Mouse (Mus musculus) left cerebral cortex, adult 8-10 months (tissue): ENCODE measurements around the gene Sbk1. TPM values are rescaled to one million over a fixed set of nuclear protein-coding genes. Genes with fewer than 3 reads are reported as not detected.
"Not testable (repeated sequence)": the region's sequence is repeated elsewhere in the genome, so short reads cannot be mapped to it uniquely, and the experiment has no call there.

Experiments
- DNase-seq, 2 experiments: peaks; one replicate each; pipeline ENCODE4 v3.0.0; 2022; ENCODE audit warnings: low spot score in 2 of 2
- total RNA-seq, 4 experiments: library from RNA; stranded (reverse); gene quantifications; 2 replicates each; pipeline ENCODE4 v1.2.4; 2022

Gene Sbk1
- total RNA-seq, 4 experiments from 2014 or later: 50.0 to 62.1 (median 56.5) TPM

DNA sequence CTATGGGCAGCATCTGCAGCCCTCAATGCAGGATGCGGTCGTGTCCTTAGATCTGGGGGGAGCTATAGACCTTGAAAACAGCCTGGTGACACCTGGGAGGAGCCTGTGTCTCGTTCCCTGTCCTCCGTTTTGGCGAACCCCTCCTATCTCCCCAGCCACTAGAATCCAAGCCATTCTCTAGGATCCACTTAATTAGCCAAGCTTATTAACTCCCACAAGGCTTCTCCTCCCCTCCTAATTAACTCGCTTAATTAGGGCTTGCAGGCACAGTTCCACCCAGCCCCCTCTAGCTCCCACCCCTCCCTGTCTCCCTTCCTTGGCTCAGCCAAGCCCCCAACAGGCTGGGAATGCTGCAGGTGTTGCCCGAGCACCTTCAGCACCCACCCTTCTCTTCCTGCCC is 8.5 kb upstream of the Sbk1 start:
- no peak for DNase-seq

DNA sequence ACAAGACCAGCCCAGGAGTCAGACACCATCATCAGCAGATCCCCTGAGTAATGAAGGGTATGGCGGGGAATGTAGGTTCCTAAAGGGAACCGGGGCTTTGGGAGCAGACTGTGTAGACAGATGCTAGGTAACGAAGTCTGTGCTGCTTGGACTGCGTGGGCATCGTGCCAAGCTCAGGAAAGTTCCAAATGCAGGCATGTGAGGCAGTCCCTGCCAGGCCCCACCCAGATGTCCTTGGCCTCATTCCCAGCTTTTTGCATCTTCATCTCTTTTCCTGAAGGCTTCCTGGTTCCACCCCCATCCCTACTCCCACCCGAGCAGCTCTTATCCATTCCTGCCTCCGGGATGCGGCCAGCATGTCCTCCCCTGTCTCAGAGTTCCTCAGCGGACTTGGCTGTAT is 6.5 kb upstream of the Sbk1 start:
- DNase-seq: peak; percentile 75 to 92

DNA sequence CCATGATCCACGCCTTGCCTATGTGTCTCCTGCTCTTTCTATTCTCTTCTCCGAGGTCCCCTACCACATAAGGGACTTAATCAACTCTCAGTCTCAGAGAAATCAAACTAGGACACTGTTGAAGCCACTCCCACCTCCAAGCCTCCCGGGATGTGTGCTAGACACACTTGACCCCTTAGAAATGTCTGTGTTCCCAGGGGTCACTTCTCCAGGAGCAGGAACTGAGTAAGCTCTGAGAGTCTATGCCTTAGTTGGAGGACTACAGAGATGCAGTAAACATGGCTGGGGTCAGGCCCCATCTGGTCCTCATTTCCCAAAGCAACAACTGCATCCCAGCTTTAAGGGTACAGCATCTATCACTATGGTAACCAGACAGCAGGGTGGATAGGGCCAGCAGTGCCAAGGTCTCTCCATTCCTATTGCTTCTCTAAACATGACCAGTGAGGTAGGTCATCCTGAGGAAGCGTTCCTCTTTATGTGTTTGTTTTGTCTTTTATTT is 6.0 kb upstream of the Sbk1 start:
- DNase-seq: no peak

DNA sequence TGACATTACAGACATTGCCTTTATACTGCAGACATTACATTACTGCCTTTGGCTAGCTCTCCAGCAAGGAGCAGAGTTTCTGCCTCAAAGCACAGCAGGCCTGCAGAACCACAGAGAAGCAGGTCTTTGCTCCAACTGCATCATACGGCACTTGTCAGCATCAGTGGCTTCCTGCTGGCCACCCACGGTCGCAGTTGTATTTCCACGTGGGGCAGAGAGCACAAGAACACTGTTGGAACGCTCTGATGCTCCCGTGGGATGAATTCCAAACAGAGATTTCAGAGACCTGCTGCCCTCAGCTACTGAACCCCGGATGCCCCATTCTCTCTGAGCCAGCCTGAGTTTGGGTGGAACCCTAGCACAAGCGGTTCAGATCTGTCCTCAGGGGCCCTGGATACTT is 4.8 kb upstream of the Sbk1 start:
- no peak for DNase-seq

DNA sequence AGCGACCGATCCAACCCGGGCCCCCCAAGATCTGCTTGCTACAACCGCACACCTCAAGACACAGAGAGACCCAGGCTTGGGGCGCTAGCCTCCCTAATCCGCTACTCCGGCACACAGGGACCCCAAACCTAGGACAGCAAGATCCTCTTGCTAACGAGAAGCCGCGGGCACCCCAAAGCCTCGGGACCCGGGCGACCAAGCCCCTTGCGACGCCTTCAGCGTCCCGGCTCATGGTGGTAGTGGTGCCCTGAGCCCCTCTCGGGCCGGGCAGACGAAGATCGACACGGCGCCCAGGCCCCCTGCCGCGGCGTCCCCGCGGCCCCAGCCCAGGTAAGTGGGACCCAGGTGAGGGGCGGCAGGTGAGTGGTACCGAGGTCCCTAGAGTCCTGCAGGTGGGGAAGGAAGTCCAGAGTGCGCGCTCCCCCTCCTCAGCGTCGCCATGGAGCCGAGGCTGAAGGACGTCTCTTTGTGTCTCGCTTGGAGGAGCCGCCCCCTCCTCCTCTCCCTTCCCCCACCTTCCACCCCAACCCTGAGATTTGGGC is 422 bp downstream of the Sbk1 start:
- DNase-seq: no peak

DNA sequence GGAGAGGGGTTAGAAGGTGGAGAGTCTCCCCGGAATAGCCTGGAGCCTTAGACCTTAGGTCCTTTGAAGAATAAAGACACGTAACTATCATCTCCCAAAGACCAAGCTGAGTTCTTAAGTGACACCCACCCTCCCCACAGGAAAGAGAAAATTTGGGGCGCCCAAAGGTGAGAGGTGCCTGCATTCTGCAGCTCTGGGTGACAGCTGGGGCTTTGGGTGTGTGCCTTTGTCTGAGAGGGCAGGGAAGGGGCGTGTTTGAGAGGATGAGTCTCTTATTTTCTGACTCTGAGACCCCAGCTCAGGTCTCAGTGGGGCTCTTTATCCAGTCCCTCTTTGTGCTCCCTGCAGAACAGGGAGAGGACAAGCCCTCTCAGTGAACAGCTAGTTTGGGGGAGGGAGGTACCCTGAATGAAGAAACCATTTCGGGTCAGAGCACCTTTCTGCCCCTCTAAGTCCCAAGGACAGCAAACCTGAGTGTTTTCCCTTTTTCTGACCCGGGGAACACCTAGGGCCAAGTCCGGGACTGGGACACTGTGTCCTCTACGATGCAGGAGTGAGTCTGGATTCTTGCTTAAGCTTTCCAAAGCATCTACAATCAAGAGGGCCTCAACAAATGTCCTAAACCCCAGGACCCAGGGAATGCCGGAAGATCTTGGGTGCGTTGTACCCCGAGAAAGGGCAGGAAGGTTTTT is 1.1 kb downstream of the Sbk1 start:
- DNase-seq: no peak

DNA sequence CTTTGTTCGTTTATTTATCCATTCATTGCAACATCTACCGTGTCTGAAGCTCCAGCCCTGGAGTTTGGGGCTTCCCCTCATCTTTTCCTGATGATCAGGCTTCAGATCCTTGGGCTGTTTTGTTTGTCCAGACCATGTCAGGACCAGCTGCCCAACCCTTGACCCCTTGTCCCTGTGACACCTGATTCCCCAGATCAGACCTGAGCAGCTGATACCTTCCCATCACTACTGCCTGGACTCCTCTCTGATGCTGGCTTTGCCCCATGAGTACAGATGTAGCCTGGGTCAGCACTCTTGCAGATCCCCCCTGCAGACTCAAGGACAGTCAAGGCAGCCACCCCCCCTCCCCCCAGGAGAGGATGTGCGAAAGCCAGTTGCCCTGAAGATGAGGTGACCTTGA is 1.7 kb downstream of the Sbk1 start:
- DNase-seq: no peak

DNA sequence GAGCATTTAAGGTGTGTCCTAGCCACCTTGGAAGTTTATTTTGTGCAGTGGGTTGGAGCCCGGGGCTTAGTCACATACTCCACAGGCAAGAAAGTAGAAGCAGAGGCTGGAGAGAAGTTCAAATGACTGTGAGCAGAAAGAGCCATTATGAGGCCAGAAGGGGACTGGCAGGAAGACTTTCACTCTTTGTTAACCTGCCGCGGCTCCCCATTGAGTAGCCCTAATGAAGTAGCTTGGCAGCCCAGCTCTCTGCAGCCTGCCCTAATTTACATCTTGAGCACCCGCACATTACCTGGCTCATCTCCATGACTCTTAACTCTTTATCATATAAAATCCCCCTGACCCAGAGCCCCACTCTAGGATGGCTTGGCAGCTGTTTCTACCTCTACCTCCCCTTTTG is 2.2 kb downstream of the Sbk1 start:
- no peak for DNase-seq

DNA sequence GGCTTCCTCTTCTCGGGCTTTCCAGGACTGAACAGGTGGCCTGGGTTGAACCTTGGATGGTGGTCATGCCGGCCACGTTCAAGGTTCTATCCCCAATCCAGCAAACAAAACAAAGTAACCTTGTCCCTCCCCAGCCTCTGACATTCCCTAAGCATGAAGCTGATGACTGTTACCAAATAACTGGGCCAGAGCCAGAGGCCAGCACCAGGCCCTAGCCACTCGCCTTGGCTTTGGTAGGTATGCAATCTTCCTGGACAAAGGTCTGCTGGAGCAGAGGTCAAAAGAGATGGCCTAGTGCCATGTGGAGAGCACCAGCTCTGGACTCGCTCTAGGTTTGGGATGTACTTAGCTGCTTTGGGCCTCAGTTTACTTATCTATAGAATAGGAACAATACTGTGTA is 3.3 kb downstream of the Sbk1 start:
- no peak for DNase-seq

DNA sequence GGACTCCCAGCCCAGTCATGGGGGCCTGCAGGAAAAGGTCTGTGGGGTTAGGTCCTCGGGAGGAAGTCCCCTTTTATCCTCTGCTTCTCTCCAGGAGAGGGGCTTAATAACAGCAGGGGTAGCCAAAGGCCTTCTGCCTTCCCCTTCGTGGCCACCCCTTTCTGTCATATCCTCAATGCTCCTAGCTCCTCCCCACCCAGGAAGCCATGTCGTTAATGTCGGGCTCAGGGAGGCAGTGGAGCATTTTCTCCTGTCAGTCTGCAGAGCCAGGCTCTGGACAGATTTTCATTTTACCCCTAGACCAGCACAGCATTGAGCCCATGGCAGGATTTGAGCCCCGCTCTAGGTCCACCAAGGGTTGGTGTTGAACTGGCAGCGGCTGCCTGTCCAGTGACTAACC is 3.9 kb downstream of the Sbk1 start:
- DNase-seq: no peak

DNA sequence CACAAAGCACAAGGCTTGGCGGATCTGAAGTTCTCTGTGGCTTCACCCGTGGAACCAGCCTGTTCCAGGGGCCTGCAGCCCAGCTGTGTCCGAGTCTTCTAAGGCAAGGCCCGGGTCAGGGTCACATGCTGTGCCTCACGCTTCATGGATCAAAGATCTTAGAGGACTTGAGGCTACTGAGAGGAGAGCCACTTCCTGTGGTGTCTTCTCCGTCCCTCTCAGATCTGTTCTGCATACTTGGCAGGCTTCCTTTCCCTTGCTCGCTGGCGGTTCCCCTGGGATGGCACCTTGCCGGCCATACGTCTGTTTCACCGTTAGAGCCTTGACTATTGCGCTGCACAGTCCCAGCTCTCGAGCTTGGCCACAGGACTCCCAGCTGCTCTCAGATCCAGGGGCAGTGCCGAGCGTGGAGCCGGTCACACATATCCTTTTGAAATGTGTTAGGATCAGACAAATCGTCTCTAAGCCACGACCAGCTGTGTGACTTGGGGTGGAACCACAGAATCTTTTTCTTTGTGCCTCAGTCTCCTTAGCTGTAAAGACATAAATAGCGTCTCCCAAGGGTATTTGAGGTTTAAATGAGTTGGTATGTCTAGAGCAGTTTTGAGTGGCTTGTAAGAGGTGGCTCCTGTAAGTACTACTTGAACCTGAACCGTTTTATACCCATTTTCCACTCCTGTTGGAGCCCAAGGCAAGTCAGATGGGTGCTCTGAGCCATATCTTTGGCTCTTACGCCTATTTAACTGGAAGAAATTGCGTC is 5.3 kb downstream of the Sbk1 start:
- no peak for DNase-seq

DNA sequence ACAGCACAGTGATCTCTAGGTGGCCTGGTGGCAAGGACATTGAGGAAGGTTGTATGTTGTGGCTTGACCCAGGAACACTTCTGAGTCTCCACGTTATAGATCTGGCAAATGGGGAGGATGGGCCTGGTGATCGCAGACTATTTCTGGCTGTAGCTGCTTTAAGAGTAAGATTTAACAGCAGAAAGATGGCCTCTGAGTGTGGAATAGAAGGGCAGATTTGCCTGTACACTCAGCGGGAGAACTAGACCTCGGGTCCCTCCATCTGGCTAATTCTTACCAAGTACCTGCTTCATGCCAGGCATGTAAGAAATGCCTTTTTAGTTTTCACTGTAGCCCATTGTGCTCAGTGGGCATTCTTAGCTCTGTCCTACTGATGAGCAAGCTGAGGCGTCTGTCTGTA is 6.4 kb downstream of the Sbk1 start:
- no peak for DNase-seq

DNA sequence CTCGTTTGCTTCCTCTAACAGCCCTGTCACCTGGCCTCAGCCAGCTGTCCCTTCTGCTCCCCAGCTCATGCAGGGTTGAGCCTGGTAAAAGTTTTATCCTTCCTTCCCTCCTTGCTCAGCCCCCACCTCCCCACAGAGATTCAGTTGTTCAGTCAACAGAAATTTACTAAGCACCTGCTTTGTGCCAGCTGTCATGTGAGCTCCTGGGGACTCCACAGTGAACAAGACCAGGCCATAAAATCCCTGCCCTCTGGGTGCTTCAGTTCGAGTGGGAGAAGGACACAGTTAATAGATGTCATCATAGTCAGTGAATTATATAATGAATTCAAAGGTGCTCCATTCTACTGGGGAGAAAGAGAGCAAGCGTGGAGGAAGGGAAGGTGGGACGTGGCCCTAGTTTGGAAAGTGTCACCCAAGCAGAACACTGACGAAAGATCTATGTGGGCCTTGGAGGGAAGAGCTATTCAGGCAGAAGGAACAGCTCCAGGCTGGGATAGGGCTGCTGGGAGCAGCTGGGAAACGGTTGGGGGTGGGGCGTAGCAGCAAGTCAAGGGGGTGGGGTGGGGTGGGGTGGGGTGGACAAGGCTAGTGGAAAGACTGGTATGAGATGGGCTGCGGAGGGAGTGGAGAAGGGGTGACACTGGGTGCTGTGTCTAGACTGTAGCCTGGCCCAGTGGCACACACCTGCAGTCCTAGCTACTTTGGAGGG is 7.5 kb downstream of the Sbk1 start:
- DNase-seq: no peak

DNA sequence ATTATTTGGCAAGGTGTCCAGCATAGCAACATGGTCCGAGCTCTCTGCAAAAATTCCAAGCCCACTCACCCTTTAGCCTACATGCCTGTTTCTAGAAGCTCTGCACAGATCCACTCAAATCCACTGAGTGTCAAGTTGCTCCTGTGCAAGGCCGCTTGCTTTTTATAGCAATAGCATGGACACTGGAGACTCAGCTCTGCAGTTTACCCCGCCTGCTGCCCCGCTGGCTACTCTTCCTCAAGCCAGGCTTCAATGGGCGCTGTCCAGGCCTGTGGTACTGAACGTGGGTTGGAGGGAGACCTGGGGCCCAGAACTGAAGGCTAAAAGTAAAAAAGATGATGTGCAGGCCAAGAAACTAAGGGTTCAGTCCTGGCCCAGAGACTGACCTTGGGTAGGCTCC is 8.3 kb downstream of the Sbk1 start:
- no peak for DNase-seq

DNA sequence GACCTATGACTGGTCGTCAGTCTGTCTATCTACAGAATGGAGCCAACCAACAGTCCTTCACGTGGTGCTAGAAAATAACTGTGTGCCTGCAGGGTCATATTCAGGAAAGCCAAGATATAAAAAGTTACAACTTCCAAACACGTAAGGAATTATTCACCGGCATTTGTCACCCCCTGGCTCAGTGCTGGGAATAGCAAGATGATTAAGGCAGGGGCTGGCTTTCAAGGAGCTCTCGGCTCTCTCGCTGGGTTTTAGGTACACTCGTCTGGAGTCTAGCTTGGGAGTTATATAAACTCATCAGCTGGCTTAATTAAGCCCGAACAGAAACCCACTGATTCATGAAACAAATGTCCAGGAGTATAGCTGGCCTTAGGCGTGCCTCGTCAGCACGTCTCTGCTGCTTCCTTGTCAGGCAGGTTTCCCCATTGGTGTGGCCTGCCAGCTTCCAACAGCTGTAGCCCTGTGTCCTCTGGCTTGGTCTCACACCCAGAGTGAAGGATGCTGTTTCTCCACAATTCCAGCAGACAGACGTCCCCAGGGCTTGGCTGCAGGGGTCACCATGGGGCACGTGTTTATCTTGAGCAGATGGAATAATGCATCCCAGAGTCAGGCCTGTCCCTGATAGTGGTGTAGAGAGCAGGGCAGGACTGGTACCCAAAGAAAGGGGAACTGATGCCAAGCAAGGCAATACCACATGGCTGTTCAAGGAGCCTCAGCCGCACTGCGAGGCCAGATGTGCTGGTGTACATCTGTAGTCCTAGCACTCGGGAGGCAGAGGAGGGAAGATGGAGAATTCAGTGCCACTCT is 9.7 kb downstream of the Sbk1 start:
- no peak for DNase-seq

DNA sequence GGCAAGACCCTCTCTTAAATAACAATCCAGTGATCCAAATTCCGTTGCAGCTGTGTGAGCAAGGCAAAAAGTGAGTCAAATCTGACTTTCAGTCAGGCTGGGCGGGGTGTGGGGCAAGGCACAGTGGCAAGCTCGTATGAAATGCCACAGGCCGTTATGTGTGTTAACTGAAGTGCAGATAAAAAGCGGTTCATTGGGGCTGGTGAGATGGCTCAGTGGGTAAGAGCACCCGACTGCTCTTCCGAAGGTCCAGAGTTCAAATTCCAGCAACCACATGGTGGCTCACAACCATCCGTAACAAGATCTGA is 10.2 kb downstream of the Sbk1 start:
- not testable (repeated sequence) for DNase-seq

DNA sequence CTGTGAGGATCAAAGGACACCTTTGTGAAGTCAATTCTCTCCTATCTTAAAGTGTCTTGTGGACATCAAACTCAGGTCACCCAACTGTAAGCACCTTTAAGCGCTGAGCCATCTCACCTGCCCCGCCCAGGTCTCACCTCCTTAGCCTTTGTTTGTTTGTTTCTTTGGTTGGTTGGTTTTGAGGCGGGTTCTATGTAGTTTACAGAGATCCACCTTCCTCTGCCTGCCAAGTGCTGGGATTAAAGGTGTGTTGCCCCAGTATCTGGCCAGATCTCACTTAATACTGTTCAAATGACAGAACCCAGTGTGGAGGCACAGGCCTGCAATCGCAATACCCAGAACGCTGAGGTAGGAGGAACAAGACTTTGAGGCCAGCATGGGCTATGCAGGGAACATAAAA is 11.6 kb downstream of the Sbk1 start:
- DNase-seq: no peak

DNA sequence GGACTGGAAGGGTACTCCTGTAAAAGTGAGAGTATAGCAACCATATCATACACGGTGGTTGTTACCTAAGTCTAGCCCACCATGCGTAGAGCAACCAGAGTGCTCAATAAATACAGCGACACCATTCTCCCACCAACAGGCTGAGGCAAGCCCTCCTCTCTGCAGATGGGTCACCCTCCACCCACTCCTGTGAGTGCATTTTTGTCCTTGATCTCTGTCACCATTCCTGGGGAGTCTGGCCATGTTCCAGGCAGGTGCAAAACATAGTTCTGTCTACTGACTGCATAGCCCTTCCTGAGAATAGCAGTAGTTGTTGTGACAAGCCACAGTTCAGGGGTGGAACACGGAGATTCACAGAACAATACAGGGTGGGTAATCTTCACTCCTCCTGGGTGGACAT is 12.0 kb downstream of the Sbk1 start:
- DNase-seq: no peak

DNA sequence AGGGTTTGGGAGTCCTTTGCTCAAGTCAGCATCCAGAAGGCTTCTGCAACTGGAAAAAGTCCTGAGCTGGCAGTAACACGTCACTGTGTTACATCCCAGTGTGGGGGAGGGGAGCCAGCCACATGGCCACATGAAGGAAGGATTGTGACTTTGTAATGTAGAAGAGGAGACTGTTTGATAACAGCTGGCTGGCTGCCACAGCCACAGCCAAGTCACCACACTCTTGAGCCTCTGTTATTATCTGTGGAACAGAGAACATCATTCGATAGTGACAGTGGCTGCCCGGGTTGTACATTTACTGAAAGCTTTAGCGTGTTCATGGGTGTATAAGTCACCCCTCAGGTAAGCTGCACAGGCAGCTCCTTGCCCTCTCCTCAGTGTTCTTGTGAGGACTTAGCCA is 12.4 kb downstream of the Sbk1 start:
- peak in 1 of 2 experiments; percentile 67 for DNase-seq

DNA sequence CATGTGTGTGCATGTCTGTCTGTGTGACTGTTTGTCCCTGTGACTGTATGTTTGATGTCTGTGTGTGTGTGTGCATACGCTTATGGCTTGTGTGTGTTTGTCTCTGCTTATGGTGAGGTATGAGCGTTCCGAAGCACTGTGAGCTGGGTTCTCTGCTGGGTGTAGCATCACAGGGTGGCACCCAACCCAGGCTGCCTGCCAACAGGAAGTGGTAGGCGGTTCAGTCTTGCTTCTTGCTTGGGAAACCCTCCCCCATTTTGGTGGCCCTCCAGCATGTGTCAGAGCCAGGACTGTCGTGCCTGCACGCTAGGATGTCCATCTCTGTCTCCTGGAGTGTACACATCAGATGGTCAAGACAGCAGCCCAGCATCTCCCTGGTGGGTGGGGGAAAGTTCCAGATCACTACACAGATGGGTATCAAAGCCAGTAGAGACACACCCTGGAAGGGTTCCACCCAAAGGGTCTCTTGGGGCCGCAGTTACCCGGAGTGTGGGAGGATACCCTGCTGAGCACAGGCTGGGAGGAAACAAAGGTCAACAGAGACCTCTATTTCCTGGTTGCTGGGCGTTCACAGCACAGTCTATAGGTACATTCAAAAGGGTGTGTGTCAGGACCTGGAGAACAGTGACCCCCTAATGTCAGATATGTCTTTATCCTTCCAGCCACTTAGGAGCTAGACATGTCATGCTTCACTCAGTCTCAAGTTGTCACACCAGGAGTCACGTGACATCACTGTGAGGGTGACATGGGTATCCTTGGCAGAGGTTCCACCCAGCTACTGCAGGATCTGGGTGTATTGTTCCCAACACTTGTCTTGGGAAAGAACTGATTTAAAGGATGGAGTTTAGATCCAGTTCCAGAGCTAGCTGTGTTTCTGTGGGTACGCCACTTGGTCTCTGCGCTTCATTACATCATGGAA is 13.1 kb downstream of the Sbk1 start:
- DNase-seq: peak; percentile 71 to 90
